Mouse (Mus musculus) layer of hippocampus, postnatal 14 days (tissue): ENCODE measurements at regions not wholly inside any gene's neighbourhood (a gene's known extent, or its start where the extent isn't known, plus 50 kb on each side); places are given as distances from the start of the nearest gene placed in this dataset.

ENCODE experiments used
- DNase-seq, 2 experiments: peaks; one replicate each; pipeline ENCODE4 v3.0.0; 2021 to 2022; ENCODE audit warnings: low spot score in 2 of 2, mixed read lengths in 1 of 2

DNA sequence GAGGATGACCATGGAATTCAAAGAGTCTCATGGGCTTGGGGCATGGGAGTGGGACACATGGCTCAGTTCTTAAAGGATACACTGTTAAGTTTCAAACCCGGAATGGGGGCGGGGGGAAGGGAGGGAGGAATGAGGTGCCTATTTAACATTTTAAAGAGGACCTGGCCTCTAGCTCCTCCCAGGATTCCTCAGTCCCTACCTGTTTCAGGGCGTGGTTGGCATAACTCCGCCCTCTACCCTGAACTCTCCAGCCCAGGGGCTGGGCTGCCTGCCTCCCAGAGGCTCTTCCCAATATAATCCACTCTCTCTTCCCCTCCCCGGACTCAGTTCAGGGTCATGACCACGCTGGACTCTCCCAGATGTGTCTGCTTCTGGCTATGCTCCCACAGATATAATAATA is 108.0 kb downstream of the 2410131K14Rik start:
- DNase-seq: no peak

DNA sequence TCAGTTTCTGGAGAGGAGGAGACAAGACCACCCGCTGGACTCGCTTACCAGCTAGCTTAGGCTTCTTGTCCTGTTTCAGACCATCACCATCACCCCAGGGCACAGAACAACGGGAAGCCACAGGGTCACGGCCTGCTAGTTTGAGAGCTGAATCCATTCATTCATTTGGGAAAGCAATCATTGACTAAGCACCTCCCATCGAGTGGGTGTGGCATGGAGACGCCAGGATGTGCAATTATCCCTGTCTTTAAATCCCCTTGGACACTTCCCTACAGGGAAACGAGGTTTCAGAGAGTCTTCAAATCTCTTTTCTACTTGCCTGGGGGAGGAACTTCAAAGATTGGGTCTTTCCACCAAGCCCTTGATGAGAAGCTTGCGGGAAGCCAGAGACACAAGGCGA is 108.7 kb downstream of the 2410131K14Rik start:
- DNase-seq: no peak

DNA sequence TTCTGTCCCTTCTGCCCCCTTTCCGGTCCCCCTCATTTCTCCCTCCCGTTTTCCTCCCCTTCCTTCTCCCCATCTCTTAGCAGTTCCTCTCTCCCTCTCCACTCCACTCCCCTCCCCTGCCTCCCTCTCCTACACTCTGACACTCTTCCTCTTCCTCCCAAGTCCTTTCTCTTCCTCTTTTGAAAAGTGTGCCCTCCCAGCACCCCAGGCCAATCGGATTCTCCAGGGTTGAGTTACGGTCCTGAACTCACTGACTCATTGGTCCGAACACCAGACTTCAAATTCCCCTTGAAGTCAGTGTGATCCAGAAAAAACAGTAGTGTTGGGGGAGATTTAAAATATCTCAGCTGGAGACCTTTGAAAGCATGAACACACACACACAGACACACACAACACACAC is 109.1 kb downstream of the 2410131K14Rik start:
- no peak for DNase-seq

DNA sequence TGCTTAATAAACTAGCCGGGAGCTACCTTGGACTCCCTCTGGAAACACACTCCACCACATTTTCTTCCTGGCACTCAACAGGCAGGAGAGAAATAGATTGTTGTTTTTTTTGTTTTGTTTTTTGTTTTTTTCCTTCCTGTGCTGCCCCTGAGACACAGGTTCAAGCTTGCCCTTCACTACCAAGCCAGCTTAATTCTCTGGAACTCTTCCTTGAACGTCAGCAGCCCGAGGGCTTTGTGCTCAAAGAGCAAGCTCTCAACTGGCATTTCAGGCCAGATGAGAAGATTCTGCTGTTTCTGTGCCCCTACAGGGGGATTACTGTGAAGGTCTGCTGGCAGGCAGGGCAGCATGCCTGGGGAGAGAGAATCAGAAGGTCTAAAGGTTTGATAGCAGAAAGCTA is 109.8 kb downstream of the 2410131K14Rik start:
- no peak for DNase-seq

DNA sequence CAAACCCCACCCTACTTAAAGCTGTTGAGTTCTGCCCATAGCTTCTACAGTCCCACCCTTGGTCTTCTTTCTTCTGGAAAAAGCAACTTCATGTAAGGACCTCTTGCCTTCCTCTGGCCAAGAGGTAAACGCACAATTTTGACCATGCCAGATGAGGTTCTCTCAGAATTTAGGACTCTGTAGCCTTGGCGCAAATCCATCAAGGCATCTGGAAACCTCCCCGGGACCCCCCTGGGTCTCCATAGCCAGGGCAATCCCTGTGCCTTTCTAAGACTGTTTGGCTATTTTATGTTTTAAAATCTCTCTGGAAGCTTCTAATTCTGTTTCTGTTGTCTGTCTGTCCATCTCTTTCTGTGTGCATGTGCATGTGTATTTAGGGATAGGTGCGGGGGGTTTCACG is 110.3 kb downstream of the 2410131K14Rik start:
- no peak for DNase-seq

DNA sequence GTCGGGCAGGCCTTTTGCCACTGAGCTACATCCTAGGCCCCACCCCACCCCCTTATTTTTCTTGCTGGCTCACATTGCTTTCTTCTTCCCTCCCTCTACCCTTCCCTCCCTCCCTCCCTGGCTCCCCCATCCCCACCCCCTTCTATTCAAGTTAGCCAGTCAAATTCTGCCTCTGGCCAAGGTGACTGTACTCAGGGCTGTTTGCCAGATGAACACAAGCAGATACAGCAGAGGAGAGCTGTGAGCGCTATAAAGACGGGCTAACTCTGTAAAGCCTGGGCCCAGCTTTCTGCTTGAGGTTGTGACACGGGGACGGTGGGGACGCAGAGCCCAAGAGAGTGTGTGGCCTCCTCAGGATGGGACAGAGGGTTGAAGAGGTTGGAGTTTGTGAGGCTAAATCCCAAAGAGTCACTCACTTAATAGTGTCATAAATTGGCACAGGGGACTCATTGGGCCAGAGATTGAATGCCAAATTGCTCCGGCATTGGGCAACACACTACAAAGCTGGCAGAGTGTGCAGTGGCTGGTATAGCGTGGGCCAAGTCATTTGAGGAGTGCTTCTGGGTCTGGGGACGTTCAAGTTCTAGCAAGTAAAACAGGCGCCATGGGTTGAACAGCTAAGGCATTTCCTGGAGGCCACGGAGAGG is 110.8 kb downstream of the 2410131K14Rik start:
- DNase-seq: no peak

DNA sequence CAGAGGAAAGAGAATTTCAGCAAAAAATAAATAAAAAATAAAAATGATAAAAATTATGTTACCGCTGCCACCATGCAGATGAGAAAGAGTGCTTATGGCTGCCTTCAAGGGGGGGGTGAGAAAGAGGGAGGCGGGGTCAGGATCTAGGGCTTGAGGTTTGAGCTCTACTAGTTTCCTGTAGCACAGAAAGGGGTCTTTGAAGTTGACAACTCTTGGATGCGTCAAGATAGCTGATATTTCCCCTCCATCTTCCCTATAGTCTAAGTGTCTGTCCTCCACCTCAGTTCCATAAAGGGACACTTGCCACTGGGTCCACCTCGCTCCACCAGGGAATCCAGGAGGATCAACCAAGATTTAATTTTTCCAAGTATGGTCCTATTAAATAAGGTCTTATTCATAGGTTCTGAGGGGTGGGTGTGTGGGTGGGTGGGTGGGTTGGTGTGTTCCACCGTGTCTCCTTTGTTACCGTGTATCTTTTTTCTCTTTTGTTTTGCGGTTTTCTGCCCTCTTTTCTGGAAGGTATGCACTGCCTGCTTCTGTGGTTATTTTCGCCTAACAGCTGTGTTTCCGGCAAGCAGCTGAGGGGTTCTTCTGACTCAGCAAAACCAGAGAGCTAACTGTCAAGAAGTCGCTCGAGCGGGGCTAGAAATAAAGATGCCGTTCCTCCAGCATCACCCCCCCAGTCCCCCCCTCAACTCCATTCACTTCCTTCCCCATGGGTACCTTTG is 114.8 kb downstream of the 2410131K14Rik start:
- DNase-seq: no peak

DNA sequence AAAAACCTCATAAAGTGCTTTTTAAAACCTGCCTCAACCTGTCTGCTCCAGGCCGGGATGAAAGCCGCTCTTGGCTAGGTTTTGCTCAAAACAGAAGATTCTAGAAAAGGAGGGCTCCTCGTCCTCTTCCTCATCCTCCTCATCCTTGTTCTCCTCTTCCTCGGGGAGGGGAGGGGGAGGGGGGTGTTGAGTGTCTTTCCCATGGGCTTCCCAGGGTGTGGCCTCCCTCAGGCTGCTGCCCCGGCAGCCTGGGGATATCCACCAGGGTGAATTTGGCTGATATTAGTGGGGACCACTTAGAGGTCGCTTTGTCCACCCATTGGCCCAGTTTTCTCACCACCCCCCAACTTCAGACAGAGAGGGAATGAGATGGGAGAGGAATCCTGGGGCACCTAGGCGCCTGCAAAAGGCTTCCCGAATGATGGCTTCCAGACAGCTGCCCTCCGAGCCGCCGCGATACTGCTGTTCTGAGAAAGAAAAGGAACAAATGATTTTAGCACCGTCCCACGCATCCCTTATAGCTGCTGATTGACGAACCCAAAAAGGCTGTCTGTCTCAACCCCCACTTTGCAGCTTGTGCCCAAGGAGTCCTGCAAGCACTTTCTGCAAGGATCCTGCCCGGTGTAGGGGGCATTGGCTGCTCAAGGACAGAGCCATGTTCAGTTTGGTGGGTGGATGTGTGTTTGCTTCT is 115.5 kb downstream of the 2410131K14Rik start:
- no peak for DNase-seq

DNA sequence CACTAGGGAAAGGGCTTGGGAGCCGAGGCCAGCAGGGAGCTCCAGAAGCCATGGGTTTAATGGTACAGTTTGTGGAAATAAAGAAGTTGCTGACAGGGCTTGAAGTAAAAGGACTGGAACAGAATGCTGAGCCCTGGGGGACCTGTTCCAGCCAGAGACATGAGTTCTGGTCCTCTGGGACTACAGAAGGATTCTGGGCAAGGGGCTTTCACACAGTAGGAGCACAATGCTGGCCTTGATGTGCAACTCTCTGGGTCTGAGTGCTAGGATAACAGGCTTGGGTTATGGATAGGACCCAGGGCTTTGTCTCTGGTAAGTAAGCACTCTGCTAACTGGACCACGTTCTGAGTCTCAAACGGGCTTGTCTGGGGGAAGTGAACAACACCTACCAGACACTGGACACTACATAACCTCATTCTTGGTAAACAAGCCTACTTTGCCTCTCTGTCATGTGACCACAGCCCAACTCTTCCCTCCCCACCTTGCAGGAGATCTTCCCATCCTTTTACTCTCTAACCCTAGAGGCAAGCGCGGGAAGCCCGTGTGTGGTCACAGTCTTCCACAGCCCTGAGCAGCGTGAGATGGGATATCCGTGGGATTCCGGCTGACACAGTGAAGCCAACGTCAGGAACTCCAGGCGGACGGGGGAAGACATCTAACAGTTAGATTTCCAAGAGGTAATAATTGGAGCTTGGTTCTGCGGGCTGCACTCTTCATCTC is 116.3 kb downstream of the 2410131K14Rik start:
- DNase-seq: no peak

DNA sequence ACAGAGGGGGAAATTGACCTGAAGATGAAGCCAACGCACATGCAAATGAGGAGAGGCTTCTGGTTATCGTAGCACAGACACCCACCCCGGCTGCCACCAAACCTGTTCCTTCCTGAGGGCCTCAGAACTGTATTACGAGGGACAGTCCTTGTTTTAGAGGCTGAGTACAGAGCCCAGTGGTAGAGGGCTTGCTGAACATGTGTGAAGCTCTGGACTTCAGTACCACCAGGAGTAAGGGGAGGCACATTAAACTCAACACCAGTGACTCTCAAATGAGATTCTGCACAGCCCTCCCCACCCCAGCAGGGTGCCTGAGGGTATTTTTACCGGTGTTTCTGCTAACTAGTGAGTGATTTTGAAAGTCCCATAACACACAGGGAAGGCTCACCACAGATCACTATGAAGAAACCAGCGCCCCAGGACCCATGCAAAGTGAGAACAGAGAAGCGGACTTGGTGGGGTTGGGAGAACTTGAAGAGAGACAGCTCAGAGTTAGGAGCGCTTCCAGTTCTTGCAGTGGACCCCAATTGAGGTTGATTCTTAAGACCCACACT is 116.9 kb downstream of the 2410131K14Rik start:
- no peak for DNase-seq

DNA sequence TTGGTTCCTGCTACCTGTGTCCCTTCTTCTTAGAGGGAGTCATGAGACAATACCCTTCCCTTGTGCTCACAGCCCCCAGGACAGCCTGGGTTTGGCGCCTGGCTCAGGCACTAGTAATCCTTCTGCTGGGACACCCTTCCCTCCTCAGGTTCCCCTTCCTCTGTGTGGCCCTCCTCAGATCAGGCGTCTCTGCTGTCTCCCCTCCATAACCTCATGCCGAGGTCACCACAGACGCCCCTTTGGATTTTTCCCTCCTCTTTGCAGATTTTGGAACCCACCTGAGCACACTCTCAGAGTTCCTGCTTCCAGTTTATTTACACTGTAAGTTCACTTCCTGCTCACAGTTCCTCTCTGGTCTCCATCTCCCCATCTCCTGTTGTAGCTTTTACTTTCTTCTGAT is 117.7 kb downstream of the 2410131K14Rik start:
- DNase-seq: no peak

DNA sequence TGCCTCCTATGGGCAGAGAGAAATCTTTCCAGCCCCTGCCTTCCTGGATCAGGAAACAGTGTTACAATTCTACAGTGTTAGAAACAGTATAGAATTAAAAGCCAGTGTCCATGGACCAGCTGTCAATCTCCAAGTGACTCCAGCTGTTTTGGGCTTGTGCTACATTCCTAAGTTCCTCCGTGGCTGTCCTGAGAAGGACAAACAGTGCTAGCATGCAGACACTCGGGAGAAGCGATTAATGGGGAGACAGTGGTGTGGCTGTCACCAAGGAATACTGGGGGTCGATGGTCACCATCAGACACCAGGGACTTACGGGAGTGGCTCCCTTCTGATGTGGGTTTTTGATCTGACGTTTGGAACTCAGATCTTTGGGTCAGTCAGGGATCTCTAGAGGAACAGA is 118.1 kb downstream of the 2410131K14Rik start:
- no peak for DNase-seq

DNA sequence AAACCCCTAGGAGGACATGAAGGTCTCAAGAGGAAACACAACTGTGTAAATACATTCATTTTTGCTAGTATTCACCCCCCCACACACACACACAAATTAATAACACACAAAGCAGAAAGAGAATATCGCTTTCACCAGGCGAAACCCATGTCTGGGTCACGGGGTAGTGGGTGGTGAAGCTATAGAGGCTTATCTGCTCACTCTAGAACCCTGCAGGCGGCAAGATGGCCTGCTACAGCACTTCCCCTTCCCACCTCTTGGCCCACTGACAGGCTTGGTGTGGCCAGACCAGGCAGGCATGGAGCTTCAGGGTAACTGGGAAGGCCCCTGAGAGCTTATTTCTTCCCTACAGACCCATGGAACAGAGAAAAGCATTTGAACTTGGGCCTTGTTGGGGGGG is 119.6 kb downstream of the 2410131K14Rik start:
- DNase-seq: no peak

DNA sequence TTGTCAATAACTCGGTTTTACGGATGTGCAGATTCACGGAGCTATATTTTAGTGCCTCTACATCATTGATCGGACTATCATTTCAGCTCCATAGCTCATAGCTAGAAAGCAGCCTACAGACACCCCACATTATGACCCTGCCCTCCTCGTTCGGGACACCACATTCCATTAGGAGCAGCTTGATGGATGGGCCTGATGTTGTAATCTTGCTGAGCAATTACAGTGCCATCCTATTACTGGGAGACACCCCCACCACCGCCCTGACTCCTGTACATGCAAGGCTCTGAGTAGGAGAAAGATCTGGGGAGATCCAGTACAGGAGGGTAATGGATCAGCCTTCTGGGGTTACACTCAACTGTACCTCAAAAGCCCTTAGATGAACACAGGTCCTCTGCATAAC is 120.2 kb downstream of the 2410131K14Rik start:
- no peak for DNase-seq

DNA sequence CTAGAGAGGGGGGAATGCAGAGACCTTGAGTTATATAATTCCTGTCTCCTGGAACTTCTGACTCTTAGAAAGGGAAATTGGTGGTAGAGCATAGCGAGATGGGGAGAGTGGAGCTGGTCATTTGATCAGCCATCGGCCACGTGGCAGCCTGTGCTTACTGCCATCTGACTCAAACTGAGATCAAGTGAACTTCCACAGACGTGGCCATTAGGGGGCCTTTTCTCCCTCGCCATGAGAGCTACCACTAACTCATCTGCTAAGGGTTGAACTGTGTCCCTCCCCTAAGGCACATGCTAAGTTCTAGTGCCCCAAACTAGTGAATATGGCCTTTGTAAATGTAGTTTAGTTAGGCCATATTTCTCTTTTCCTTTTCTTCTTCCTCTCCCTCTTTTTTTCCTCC is 120.6 kb downstream of the 2410131K14Rik start:
- no peak for DNase-seq

DNA sequence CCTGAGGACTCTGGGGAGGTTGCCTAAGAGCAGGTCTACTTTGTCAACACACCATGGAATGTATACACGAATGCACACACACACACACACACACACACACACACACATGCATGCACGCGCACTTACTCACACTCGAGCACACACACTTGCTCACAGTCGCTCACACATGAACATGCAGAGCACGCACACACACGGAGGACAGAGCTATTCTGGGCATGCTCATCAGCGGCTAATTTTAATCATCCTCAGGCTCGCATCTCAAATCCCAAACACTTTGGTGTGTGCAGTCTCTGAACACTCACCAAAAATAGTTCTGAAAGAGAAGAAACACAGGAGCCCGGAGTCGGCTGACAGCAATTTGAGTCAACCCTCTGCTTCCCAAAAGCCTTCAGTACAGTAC is 122.0 kb downstream of the 2410131K14Rik start:
- no peak for DNase-seq

DNA sequence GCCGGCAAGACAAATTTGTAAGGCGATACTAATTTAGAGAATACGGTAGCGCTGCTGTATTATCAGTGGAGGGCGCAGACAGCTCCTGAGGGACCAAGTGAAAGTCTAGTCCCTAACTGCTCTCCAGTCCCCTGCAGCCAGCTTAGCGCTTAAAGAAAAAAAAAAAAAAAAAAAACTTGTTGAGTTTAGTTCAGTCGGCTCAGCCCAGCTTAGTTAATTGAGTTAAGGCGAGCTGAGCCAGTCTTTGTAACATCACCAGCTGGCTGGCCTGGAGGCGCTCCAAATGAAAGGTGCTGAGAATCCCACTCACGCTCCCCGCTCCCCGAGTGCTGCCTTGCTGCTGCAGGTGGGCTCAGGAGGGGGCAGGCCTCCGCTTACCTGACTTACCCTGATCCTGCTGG is 128.6 kb downstream of the 2410131K14Rik start:
- DNase-seq: peak in 1 of 2 experiments; percentile 41

DNA sequence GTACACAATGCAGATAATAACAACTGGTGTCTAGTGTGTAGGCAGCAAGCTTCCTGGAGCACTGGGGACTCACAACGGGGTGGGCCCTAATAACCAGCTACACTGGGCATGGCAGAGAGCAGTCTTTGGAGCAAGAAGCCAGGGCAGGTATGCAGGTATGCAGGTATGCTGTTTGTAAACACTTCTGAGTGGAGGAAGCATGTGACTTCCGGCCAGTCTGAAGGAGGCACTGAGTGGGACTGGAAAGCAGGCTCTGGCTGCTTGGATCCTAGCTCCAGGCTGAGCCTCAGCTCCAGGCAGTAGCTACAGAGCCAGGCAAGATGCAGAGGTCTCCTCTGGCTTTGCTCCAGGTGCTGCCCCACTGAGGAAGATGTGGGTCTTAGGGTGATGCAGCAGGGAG is 129.9 kb downstream of the 2410131K14Rik start:
- DNase-seq: no peak

DNA sequence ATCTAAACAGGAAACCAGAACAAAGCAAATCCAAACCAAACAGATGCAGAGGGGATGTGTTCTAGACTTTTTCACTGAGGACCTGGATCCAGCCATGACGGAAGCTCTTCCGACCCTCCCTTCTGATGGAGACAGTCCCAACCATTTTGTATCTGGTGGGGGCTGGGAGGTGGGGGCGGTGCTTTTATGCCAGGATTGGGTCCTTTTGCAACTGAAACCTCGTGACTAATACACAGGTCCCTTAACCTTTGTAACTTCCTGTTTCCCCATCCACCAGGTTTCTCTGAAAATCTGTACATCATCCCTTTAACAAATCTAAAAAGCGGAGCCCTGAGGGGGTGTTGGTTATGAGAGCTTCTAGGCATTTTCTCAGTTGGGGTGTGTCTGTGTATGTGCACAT is 130.9 kb downstream of the 2410131K14Rik start:
- DNase-seq: no peak

DNA sequence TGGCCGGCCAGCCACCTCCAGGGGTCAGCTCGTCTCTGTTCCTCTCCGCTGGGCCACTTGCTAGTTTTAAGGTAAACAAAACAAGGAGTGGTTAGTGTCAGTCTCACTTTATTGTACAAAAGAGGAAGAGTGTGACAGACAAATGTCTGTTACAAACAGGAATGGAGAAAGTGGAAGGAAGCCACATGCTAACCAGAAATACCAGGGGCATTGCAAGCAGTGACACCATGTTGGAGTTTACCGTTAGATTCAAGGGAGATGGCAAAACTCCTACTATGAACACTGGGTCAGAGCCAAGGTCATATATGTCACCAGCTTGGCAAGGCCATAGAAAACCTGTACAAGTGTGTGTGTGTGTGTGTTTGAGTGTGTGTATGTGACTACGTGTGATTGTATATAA is 131.5 kb downstream of the 2410131K14Rik start:
- DNase-seq: no peak

DNA sequence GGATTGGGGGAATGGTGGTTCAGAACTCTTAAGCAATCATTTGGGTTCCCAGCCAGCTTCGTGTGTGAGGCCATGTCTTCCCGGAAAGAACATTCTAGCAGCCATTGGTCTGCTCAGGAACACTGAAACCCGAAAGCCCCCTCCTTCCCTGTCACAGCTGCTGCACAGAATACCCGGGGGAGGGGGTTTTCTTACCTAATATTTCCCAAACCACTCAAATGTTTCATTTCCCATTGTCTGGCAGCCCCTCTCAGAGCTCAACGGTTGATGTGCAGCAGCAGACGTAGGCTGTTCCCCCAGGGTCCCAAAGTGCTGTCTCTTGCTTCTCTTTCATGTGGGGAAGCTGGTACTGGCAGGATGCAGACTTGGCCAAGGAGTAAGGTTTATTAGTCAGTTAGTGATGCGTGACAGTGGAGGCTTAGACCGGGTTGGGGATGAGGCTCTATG is 132.4 kb downstream of the 2410131K14Rik start:
- DNase-seq: no peak
